Mouse (Mus musculus): ENCODE measurements around the gene Tmem178.

- TF ChIP-seq CTCF (conservative IDR thresholded peaks at IDR 0.05; ENCODE audit: insufficient read depth, insufficient read length, low read depth, low read length) (no peak), POLR2A (IDR thresholded peaks at IDR 0.05; ENCODE audit: low read depth, low read length) (no peak)
Observed at GRCm38 (mm10) chr17:80958332-80958731, 13.9 kb downstream of the Tmem178 start.

Data from kidney, adult 2 months (tissue).